Mouse (Mus musculus) midbrain, postnatal 0 days (tissue): Measurements from ENCODE around the gene Dennd5a. TPM values are rescaled to one million over a fixed set of nuclear protein-coding genes. Genes with fewer than 3 reads are reported as not detected.

Experiments
- ATAC-seq: fragments of 200-750 bp; cut with Nextera tagmentation; 2 replicates; pipeline ENCODE4 v1.8.0; 2017; ENCODE audit warnings: moderate number of reproducible peaks, mild to moderate bottlenecking, moderate TSS enrichment, moderate library complexity; ENCODE audit not compliant: low FRiP score
- DNase-seq: peaks from one replicate; pipeline ENCODE4 v3.0.0-alpha.2; 2015; ENCODE audit warnings: low spot score
- H3K27ac ChIP-seq: fragments of 300-500 bp; sonication (generic); 2 replicates; pipeline ENCODE4 v1.5.1; 2014; ENCODE audit warnings: low read depth, mild to moderate bottlenecking, low read length, mixed read lengths
- H3K27me3 ChIP-seq: fragments of 300-500 bp; sonication (generic); 2 replicates; pipeline ENCODE4 v1.6.1; 2014; ENCODE audit warnings: low read length, control low read depth, mixed read lengths; ENCODE audit not compliant: insufficient read depth
- H3K36me3 ChIP-seq: fragments of 300-500 bp; sonication (generic); 2 replicates; pipeline ENCODE4 v1.6.1; 2014; ENCODE audit warnings: low read length, control low read depth, mixed read lengths; ENCODE audit not compliant: insufficient read depth
- H3K4me1 ChIP-seq: fragments of 300-500 bp; sonication (generic); 2 replicates; pipeline ENCODE4 v1.6.1; 2014; ENCODE audit warnings: mild to moderate bottlenecking, control low read depth, antibody characterized with exemption, low read length, mixed read lengths; ENCODE audit not compliant: insufficient read depth
- H3K4me2 ChIP-seq: fragments of 300-500 bp; sonication (generic); 2 replicates; pipeline ENCODE4 v1.6.1; 2014; ENCODE audit warnings: low read depth, mild to moderate bottlenecking, low read length, mixed read lengths; ENCODE audit not compliant: poor library complexity, severe bottlenecking
- H3K4me3 ChIP-seq: fragments of 300-500 bp; sonication (generic); 2 replicates; pipeline ENCODE4 v1.5.1; 2014; ENCODE audit warnings: low read depth, mild to moderate bottlenecking, low read length, moderate library complexity
- H3K9ac ChIP-seq: fragments of 300-500 bp; sonication (generic); replicated peaks from 2 replicates; pipeline ENCODE4 v1.6.1; 2014; ENCODE audit warnings: mild to moderate bottlenecking, low read length, moderate library complexity, mixed read lengths; ENCODE audit not compliant: poor library complexity, severe bottlenecking
- H3K9me3 ChIP-seq: fragments of 300-500 bp; sonication (generic); 2 replicates; pipeline ENCODE4 v1.6.1; 2016; ENCODE audit warnings: low read length, control low read depth
- CTCF ChIP-seq: IDR thresholded peaks from 2 replicates; pipeline ENCODE4 v1.5.1; 2016; ENCODE audit warnings: antibody characterized with exemption, mild to moderate bottlenecking
- WGBS: fragments of 180-500 bp; shearing (Covaris S2); extraction: QIAGEN DNeasy Blood & Tissue Kit; methylation state at CpG from one replicate; pipeline ENCODE4 v1.1.7; 2014; 5-methylcytosine and 5-hydroxymethylcytosine counted together
- polyA plus RNA-seq: library from polyadenylated mRNA; unstranded; fragments of >200 nt; fragmentation: Nextera tagmentation; extraction: Ambion mirVana; gene quantifications from 2 replicates; pipeline ENCODE4 v1.2.1, GENCODE M21; 2015
- total RNA-seq: library from RNA; depleted of rRNA; stranded (reverse); fragments of >200 nt; gene quantifications from 2 replicates; pipeline ENCODE4 v1.2.3, GENCODE M21; 2014; rRNA removed

Gene Dennd5a
- total RNA-seq, result 168 and 185 TPM in 2 replicates
- 25.2 and 28.7 TPM in 2 replicates for polyA plus RNA-seq

GRCm38 (mm10) chr7:109959716-109960612, at the start of gene Dennd5a:
TSS of gene Dennd5a (minus strand) at chr7:109960470.
- no peaks in the 10 kb centered on the region for H3K27me3 ChIP-seq
- H3K9me3 ChIP-seq, result no peaks in the 10 kb centered on the region; the same call in 1 of the 2 replicates
- H3K4me3 ChIP-seq, result peak within 1 kb of the TSS; percentile 87
- H3K27ac ChIP-seq, result peak within 1 kb of the TSS; percentile 84
- under 1% methylated on average over 54 of the region's 107 CpGs for WGBS
- no peaks in the 10 kb centered on the region for H3K36me3 ChIP-seq
- H3K4me2 ChIP-seq, result peak within 1 kb of the TSS; percentile 65
- no peak for TF ChIP-seq CTCF
- H3K4me1 ChIP-seq, result peaks cover 12% of the 10 kb centered on the region
- H3K9ac ChIP-seq, result peak within 1 kb of the TSS; percentile 94
- ATAC-seq (peak; percentile 95), DNase-seq (peak; percentile 92)

- no peak overlapping the region for H3K27ac ChIP-seq
- ATAC-seq (no peak), DNase-seq (no peak)
- H3K9ac ChIP-seq, result no peak overlapping the region
- H3K4me1 ChIP-seq, result no peaks in the 10 kb centered on the region
- no peaks in the 10 kb centered on the region for H3K36me3 ChIP-seq
- H3K27me3 ChIP-seq, result no peaks in the 10 kb centered on the region
- WGBS, result 95% methylated on average over 6 of the region's 6 CpGs
- H3K4me3 ChIP-seq, result no peak overlapping the region
- H3K4me2 ChIP-seq, result no peak overlapping the region
- H3K9me3 ChIP-seq, result no peaks in the 10 kb centered on the region
- no peak for TF ChIP-seq CTCF
Measured at GRCm38 (mm10) chr7:110009084-110009483, 48.8 kb upstream of the Dennd5a start.

- no peak overlapping the region for H3K4me3 ChIP-seq
- H3K4me2 ChIP-seq, result no peak overlapping the region
- H3K9ac ChIP-seq, result no peak overlapping the region
- no peaks in the 10 kb centered on the region for H3K4me1 ChIP-seq
- DNase-seq, result no peak
- H3K36me3 ChIP-seq, result no peaks in the 10 kb centered on the region
- H3K27ac ChIP-seq, result no peak overlapping the region
- H3K27me3 ChIP-seq, result no peaks in the 10 kb centered on the region
- 83% methylated on average over 1 of the region's 1 CpGs for WGBS
- no peaks in the 10 kb centered on the region for H3K9me3 ChIP-seq
- TF ChIP-seq CTCF, result no peak
- no peak for ATAC-seq
Measured at GRCm38 (mm10) chr7:110008513-110008912, 48.2 kb upstream of the Dennd5a start.

GRCm38 (mm10) chr7:110006471-110007195, 46.4 kb upstream of the Dennd5a start:
- Histone ChIP-seq H3K27me3 (no peaks in the 10 kb centered on the region), H3K9me3 (no peaks in the 10 kb centered on the region), H3K27ac (no peak overlapping the region), H3K9ac (no peak overlapping the region), H3K4me3 (no peak overlapping the region), H3K4me1 (no peaks in the 10 kb centered on the region), H3K36me3 (no peaks in the 10 kb centered on the region), H3K4me2 (no peak overlapping the region)
- ATAC-seq (no peak), DNase-seq (no peak)
- WGBS, result 79% methylated on average over 5 of the region's 5 CpGs
- no peak for TF ChIP-seq CTCF

GRCm38 (mm10) chr7:110005976-110006375, 45.7 kb upstream of the Dennd5a start:
- TF ChIP-seq CTCF, result no peak
- Histone ChIP-seq H3K4me1 (no peaks in the 10 kb centered on the region), H3K9ac (no peak overlapping the region), H3K4me2 (no peak overlapping the region), H3K36me3 (no peaks in the 10 kb centered on the region), H3K27ac (no peak overlapping the region), H3K27me3 (no peaks in the 10 kb centered on the region), H3K4me3 (no peak overlapping the region), H3K9me3 (no peaks in the 10 kb centered on the region)
- ATAC-seq (no peak), DNase-seq (no peak)

- ATAC-seq, result no peak; the same call in 1 of the 2 replicates
- no peak for TF ChIP-seq CTCF
- H3K4me2 ChIP-seq, result peak overlapping the region; percentile 45
- H3K9me3 ChIP-seq, result no peaks in the 10 kb centered on the region
- H3K4me1 ChIP-seq, result no peaks in the 10 kb centered on the region
- WGBS, result 20% methylated on average over 20 of the region's 20 CpGs
- H3K27me3 ChIP-seq, result no peaks in the 10 kb centered on the region
- H3K36me3 ChIP-seq, result no peaks in the 10 kb centered on the region
- H3K9ac ChIP-seq, result no peak overlapping the region
- no peak for DNase-seq
- H3K4me3 ChIP-seq, result peak overlapping the region; percentile 14; the same call in 1 of the 2 replicates
- no peak overlapping the region for H3K27ac ChIP-seq
Measured at GRCm38 (mm10) chr7:110002968-110003367, 42.7 kb upstream of the Dennd5a start.
